Mouse (Mus musculus): ENCODE data around the gene Tmem273. TPM values are rescaled to one million over a fixed set of nuclear protein-coding genes. Genes with fewer than 3 reads are reported as not detected.

Gene Tmem273
- polyA plus RNA-seq, 1 experiment from 2014 or later, result 0.82 TPM

- H3K9ac ChIP-seq (ENCODE audit: low read length), result no peak overlapping the region
- H3K27ac ChIP-seq (ENCODE audit: low read length), result no peak overlapping the region
- H3K4me2 ChIP-seq (ENCODE audit: low read depth, low read length), result no peak overlapping the region
- no peaks in the 10 kb centered on the region for H3K4me1 ChIP-seq (replicated peaks; ENCODE audit: control insufficient read depth, insufficient read depth, low read length)
- no peak overlapping the region for H3K4me3 ChIP-seq (ENCODE audit: low read length)
- H3K36me3 ChIP-seq (ENCODE audit: control insufficient read depth, insufficient read depth, low read length), result no peaks in the 10 kb centered on the region
- no peaks in the 10 kb centered on the region for H3K9me3 ChIP-seq (ENCODE audit: control insufficient read depth, low read length)
- no peaks in the 10 kb centered on the region for H3K27me3 ChIP-seq (ENCODE audit: control insufficient read depth, insufficient read depth, low read depth, low read length)
- ATAC-seq (ENCODE audit: low read depth), result no peak
- 70% methylated on average over 3 of the region's 3 CpGs for WGBS
Measured at GRCm38 (mm10) chr14:32773456-32773855, 12.3 kb upstream of the Tmem273 start.

- H3K4me1 ChIP-seq (replicated peaks; ENCODE audit: control insufficient read depth, insufficient read depth, low read length), result no peaks in the 10 kb centered on the region
- H3K9me3 ChIP-seq (ENCODE audit: control insufficient read depth, low read length), result no peaks in the 10 kb centered on the region
- no peak overlapping the region for H3K9ac ChIP-seq (ENCODE audit: low read length)
- no peak for ATAC-seq (ENCODE audit: low read depth)
- H3K36me3 ChIP-seq (ENCODE audit: control insufficient read depth, insufficient read depth, low read length), result no peaks in the 10 kb centered on the region
- H3K4me3 ChIP-seq (ENCODE audit: low read length), result no peak overlapping the region
- H3K27ac ChIP-seq (ENCODE audit: low read length), result no peak overlapping the region
- 72% methylated on average over 7 of the region's 7 CpGs for WGBS
- H3K4me2 ChIP-seq (ENCODE audit: low read depth, low read length), result no peak overlapping the region
- H3K27me3 ChIP-seq (ENCODE audit: control insufficient read depth, insufficient read depth, low read depth, low read length), result no peaks in the 10 kb centered on the region
Measured at GRCm38 (mm10) chr14:32776077-32776476, 9.7 kb upstream of the Tmem273 start.

- Histone ChIP-seq H3K27me3 (ENCODE audit: control insufficient read depth, insufficient read depth, low read depth, low read length) (no peaks in the 10 kb centered on the region), H3K4me1 (replicated peaks; ENCODE audit: control insufficient read depth, insufficient read depth, low read length) (no peaks in the 10 kb centered on the region), H3K27ac (ENCODE audit: low read length) (no peak overlapping the region), H3K4me3 (ENCODE audit: low read length) (no peak overlapping the region), H3K4me2 (ENCODE audit: low read depth, low read length) (no peak overlapping the region), H3K9me3 (ENCODE audit: control insufficient read depth, low read length) (no peaks in the 10 kb centered on the region), H3K9ac (ENCODE audit: low read length) (no peak overlapping the region), H3K36me3 (ENCODE audit: control insufficient read depth, insufficient read depth, low read length) (no peaks in the 10 kb centered on the region)
- no peak for ATAC-seq (ENCODE audit: low read depth)
- 80% methylated on average over 3 of the region's 3 CpGs for WGBS
Measured at GRCm38 (mm10) chr14:32778362-32778761, 7.4 kb upstream of the Tmem273 start.

GRCm38 (mm10) chr14:32782866-32783265, 2.9 kb upstream of the Tmem273 start:
- Histone ChIP-seq H3K9ac (ENCODE audit: low read length) (no peak overlapping the region), H3K4me1 (replicated peaks; ENCODE audit: control insufficient read depth, insufficient read depth, low read length) (no peaks in the 10 kb centered on the region), H3K4me3 (ENCODE audit: low read length) (no peak overlapping the region), H3K36me3 (ENCODE audit: control insufficient read depth, insufficient read depth, low read length) (no peaks in the 10 kb centered on the region), H3K4me2 (ENCODE audit: low read depth, low read length) (no peak overlapping the region), H3K27me3 (ENCODE audit: control insufficient read depth, insufficient read depth, low read depth, low read length) (no peaks in the 10 kb centered on the region), H3K9me3 (ENCODE audit: control insufficient read depth, low read length) (no peaks in the 10 kb centered on the region), H3K27ac (ENCODE audit: low read length) (no peak overlapping the region)
- 80% methylated on average over 4 of the region's 4 CpGs for WGBS
- no peak for ATAC-seq (ENCODE audit: low read depth)

- no peak overlapping the region for H3K9ac ChIP-seq (ENCODE audit: low read length)
- H3K27me3 ChIP-seq (ENCODE audit: control insufficient read depth, insufficient read depth, low read depth, low read length), result no peaks in the 10 kb centered on the region
- WGBS, result 58% methylated on average over 12 of the region's 12 CpGs
- H3K36me3 ChIP-seq (ENCODE audit: control insufficient read depth, insufficient read depth, low read length), result no peaks in the 10 kb centered on the region
- H3K27ac ChIP-seq (ENCODE audit: low read length), result no peak overlapping the region
- H3K4me1 ChIP-seq (replicated peaks; ENCODE audit: control insufficient read depth, insufficient read depth, low read length), result no peaks in the 10 kb centered on the region
- no peak overlapping the region for H3K4me2 ChIP-seq (ENCODE audit: low read depth, low read length)
- ATAC-seq (ENCODE audit: low read depth), result no peak
- H3K9me3 ChIP-seq (ENCODE audit: control insufficient read depth, low read length), result no peaks in the 10 kb centered on the region
- no peak overlapping the region for H3K4me3 ChIP-seq (ENCODE audit: low read length)
Measured at GRCm38 (mm10) chr14:32784130-32784747, 1.5 kb upstream of the Tmem273 start.

- no peaks in the 10 kb centered on the region for H3K4me1 ChIP-seq (replicated peaks; ENCODE audit: control insufficient read depth, insufficient read depth, low read length)
- no peaks in the 10 kb centered on the region for H3K27me3 ChIP-seq (ENCODE audit: control insufficient read depth, insufficient read depth, low read depth, low read length)
- no peak overlapping the region for H3K27ac ChIP-seq (ENCODE audit: low read length)
- no peak overlapping the region for H3K4me2 ChIP-seq (ENCODE audit: low read depth, low read length)
- H3K9me3 ChIP-seq (ENCODE audit: control insufficient read depth, low read length), result no peaks in the 10 kb centered on the region
- ATAC-seq (ENCODE audit: low read depth), result no peak
- WGBS, result 73% methylated on average over 4 of the region's 4 CpGs
- H3K36me3 ChIP-seq (ENCODE audit: control insufficient read depth, insufficient read depth, low read length), result no peaks in the 10 kb centered on the region
- no peak overlapping the region for H3K4me3 ChIP-seq (ENCODE audit: low read length)
- H3K9ac ChIP-seq (ENCODE audit: low read length), result no peak overlapping the region
Measured at GRCm38 (mm10) chr14:32784748-32785134, 1.0 kb upstream of the Tmem273 start.

GRCm38 (mm10) chr14:32787691-32788090, 1.9 kb downstream of the Tmem273 start:
- Histone ChIP-seq H3K4me1 (replicated peaks; ENCODE audit: control insufficient read depth, insufficient read depth, low read length) (no peaks in the 10 kb centered on the region), H3K9me3 (ENCODE audit: control insufficient read depth, low read length) (no peaks in the 10 kb centered on the region)

GRCm38 (mm10) chr14:32796375-32796774, 10.6 kb downstream of the Tmem273 start:
- H3K4me1 ChIP-seq (replicated peaks; ENCODE audit: control insufficient read depth, insufficient read depth, low read length), result no peaks in the 10 kb centered on the region
- no peak overlapping the region for H3K27ac ChIP-seq (ENCODE audit: low read length)
- H3K36me3 ChIP-seq (ENCODE audit: control insufficient read depth, insufficient read depth, low read length), result no peaks in the 10 kb centered on the region
- H3K4me3 ChIP-seq (ENCODE audit: low read length), result no peak overlapping the region
- H3K9ac ChIP-seq (ENCODE audit: low read length), result no peak overlapping the region
- no peak for ATAC-seq (ENCODE audit: low read depth)
- H3K27me3 ChIP-seq (ENCODE audit: control insufficient read depth, insufficient read depth, low read depth, low read length), result no peaks in the 10 kb centered on the region
- no peaks in the 10 kb centered on the region for H3K9me3 ChIP-seq (ENCODE audit: control insufficient read depth, low read length)
- H3K4me2 ChIP-seq (ENCODE audit: low read depth, low read length), result no peak overlapping the region
- WGBS, result 56% methylated on average over 8 of the region's 8 CpGs

More at GRCm38 (mm10) chr14:32787691-32788090, 1.9 kb downstream of the Tmem273 start:
- Histone ChIP-seq H3K36me3 (ENCODE audit: control insufficient read depth, insufficient read depth, low read length) (no peaks in the 10 kb centered on the region), H3K4me3 (ENCODE audit: low read length) (no peak overlapping the region), H3K9ac (ENCODE audit: low read length) (no peak overlapping the region), H3K27me3 (ENCODE audit: control insufficient read depth, insufficient read depth, low read depth, low read length) (no peaks in the 10 kb centered on the region), H3K4me2 (ENCODE audit: low read depth, low read length) (no peak overlapping the region), H3K27ac (ENCODE audit: low read length) (no peak overlapping the region)
- WGBS, result 44% methylated on average over 5 of the region's 5 CpGs
- ATAC-seq (ENCODE audit: low read depth), result no peak

GRCm38 (mm10) chr14:32797803-32798202, 12.0 kb downstream of the Tmem273 start:
- H3K4me1 ChIP-seq (replicated peaks; ENCODE audit: control insufficient read depth, insufficient read depth, low read length), result no peaks in the 10 kb centered on the region
- no peak overlapping the region for H3K9ac ChIP-seq (ENCODE audit: low read length)
- no peaks in the 10 kb centered on the region for H3K9me3 ChIP-seq (ENCODE audit: control insufficient read depth, low read length)
- H3K36me3 ChIP-seq (ENCODE audit: control insufficient read depth, insufficient read depth, low read length), result no peaks in the 10 kb centered on the region
- H3K27ac ChIP-seq (ENCODE audit: low read length), result no peak overlapping the region
- H3K4me3 ChIP-seq (ENCODE audit: low read length), result no peak overlapping the region
- no peak overlapping the region for H3K4me2 ChIP-seq (ENCODE audit: low read depth, low read length)
- WGBS, result 74% methylated on average over 2 of the region's 2 CpGs
- ATAC-seq (ENCODE audit: low read depth), result no peak
- no peaks in the 10 kb centered on the region for H3K27me3 ChIP-seq (ENCODE audit: control insufficient read depth, insufficient read depth, low read depth, low read length)

GRCm38 (mm10) chr14:32798355-32798754, 12.6 kb downstream of the Tmem273 start:
- 73% methylated on average over 4 of the region's 4 CpGs for WGBS
- Histone ChIP-seq H3K4me3 (ENCODE audit: low read length) (no peak overlapping the region), H3K9me3 (ENCODE audit: control insufficient read depth, low read length) (no peaks in the 10 kb centered on the region), H3K27ac (ENCODE audit: low read length) (no peak overlapping the region), H3K4me1 (replicated peaks; ENCODE audit: control insufficient read depth, insufficient read depth, low read length) (no peaks in the 10 kb centered on the region), H3K4me2 (ENCODE audit: low read depth, low read length) (no peak overlapping the region), H3K36me3 (ENCODE audit: control insufficient read depth, insufficient read depth, low read length) (no peaks in the 10 kb centered on the region), H3K9ac (ENCODE audit: low read length) (no peak overlapping the region), H3K27me3 (ENCODE audit: control insufficient read depth, insufficient read depth, low read depth, low read length) (no peaks in the 10 kb centered on the region)
- ATAC-seq (ENCODE audit: low read depth), result no peak

Measured in lung, embryonic 16.5 days (tissue).